Mouse (Mus musculus) neutrophil, adult 59 days (primary cell): Measurements from ENCODE around the gene Capn8. TPM values are rescaled to one million over a fixed set of nuclear protein-coding genes. Genes with fewer than 3 reads are reported as not detected.

Experiments used
- total RNA-seq, 2 experiments: library from RNA; stranded (reverse); gene quantifications; 1 replicate in 1 of 2; 2 replicates in 1 of 2; pipeline ENCODE4 v1.2.4; 2023

The Capn8 gene
- not detected for total RNA-seq

DNA sequence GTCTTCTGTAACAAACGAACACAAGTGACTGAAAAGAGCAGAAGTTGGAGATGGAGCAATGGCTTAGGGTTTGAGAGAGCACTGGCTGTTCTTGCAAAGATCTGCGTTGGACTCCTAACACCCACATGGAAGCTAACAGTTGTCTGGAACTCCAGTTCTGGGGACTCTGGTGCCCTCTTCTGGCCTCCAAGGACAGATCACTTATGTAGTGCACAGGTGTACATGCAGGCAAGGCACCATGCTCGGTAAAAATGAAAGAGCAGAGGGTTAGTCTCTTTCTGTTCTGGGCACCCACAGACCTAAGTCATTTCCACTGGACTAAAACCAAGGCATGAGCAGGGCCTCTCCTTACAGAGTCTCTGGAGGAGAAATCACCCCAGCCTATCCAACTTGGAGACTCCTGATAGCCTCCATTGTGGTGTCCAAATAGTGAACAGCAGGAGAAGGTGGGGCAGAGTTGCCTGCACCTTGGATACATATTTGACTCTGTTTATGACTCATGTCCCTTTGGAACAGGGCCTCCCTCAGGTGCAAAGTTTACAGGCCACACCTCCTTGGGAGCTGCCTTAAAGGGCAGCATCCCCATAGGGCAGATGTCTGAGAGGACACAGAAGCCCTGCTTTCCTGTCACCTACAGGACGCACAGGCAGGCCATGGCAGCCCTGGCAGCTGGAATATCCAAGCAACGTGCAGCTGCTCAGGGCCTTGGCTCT, at the start of gene Capn8:
Gene Capn8, plus strand, starts transcription at position 600 of the 713 bp plus-strand sequence.

DNA sequence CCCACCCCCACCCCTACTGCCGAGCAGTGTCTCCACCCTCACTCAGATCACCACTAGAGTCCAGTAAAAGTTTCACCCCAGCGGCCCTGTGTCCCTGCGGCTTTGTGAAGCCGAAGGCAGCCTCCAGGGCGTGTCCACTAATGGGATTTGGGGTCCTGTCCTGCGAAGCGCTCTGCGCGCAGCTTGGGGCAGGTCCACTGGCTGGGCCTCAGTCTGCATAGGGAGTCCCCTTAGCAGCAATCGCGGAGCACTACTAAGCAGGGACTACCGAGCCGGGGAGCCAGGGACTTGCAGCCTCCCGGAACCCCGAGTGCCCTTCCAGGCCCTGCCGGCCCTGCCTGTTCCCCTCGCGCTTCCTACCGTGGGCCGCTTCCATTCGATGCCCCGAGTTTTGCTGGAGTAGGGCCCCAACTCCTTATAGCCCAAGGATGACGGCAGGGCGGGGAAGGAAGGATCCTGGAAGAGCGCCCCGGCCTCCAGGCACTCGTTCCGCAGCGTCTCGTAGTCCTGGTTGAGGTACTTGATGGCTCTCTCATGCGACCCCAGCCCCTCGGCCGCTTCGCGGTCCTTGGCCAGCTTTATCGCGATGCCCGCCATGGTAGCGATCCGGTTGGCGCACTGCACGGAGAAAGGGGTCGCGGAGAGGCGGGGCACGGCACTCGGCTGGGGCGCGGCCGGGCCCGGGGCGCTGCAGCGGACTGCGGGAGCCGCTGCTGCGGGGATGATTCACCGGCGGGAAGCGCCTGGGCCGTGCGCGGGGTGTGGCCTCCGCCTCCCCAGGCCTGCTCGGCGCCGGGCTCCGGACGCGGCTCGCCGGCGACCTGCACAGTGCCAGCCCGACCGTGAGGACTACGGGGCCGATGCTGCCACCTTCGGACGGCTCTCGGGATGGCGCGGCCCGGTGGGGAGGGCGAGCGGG, 47.8 kb upstream of the Capn8 start, which contains the start of gene Capn2:
Gene Capn2, minus strand, starts transcription at position 851 of the 919 bp plus-strand sequence.

Other genes with a start within 250 kb of the Capn8 start
- gene Fbxo28, start 223.4 kb upstream of the Capn8 start, total RNA-seq: 10 to 100 TPM; 32.8 to 33.4 TPM
- 10 to 100 TPM; 17.1 to 21.5 TPM for gene Trp53bp2, start 155.8 kb upstream of the Capn8 start, total RNA-seq
- gene Capn2, start 47.4 kb upstream of the Capn8 start, total RNA-seq: 10 to 100 TPM; 53.2 to 83.6 TPM
- not detected for gene Ccdc185, start 184.2 kb downstream of the Capn8 start, total RNA-seq
- gene Susd4, start 198.9 kb downstream of the Capn8 start, total RNA-seq: not detected